Mouse (Mus musculus): ENCODE data around the gene Cdk6.

Gene Cdk6

DNA sequence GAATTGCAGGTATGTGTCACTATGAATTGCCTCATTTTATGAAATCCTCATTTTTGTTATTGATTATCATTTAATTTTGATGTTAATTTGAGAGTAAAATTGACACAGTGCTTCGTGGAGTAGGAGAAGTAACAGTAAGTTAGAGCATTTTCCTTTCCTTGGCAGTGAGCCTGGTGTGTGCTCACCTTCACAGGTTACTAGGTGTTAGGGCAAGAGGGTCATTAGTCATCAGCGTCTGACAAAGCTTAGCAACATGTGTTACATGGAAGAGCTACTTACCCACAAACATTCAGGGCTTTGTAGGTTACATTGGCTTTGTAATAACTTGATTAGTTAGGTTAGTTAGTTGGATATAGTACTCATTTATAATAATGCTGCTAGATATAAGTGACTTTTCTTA is 212.9 kb downstream of the Cdk6 start:
- no peak for DNase-seq (ENCODE audit: low spot score in 2 of 2)

DNA sequence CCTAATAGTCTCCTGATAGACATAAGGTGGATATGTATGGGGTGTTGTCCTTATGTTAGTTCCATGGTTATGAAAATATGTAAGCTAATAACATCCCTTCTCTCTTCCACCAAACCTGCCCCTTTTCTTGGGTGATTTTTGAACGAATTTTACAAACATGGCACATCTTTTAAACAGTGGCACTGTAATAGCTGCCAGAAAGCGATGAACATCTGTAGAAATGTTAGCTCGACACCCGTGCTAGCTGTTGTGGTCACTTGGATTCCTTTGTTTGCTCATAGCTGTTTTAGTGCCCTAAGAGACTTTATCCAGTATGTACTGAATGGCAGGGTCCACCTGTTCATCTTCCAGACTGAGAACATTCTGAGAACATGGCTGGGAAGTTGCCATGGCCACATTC is 230.0 kb downstream of the Cdk6 start, which contains the start of gene 1700109H08Rik:
TSS of gene 1700109H08Rik (plus strand) at position 301 of the 400 bp plus-strand sequence.
- DNase-seq (ENCODE audit: low spot score in 2 of 2), result no peak

DNA sequence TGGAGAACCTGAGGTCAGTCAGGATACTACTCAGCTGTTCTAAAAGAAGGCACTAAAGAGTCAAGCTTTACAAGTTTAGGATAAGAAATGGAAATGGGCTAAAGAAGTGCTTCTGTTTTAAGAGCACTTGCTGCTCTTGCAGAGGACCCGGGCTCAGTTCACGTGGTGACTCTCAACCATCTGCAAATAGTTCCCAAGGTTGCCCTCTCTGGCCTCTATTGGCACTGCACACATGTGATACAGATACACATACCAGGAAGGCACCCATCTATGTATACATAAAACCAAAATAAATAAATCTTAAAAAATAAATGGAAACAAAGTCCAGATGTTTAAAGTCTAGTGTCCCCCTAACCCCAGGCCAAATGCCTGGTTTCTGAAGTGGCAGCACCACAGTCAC is 233.5 kb downstream of the Cdk6 start:
- no peak for DNase-seq (ENCODE audit: low spot score in 2 of 2)

- no peak for DNase-seq (ENCODE audit: low spot score in 2 of 2)
Observed at GRCm38 (mm10) chr5:3577939-3578338, 236.7 kb downstream of the Cdk6 start.

DNA sequence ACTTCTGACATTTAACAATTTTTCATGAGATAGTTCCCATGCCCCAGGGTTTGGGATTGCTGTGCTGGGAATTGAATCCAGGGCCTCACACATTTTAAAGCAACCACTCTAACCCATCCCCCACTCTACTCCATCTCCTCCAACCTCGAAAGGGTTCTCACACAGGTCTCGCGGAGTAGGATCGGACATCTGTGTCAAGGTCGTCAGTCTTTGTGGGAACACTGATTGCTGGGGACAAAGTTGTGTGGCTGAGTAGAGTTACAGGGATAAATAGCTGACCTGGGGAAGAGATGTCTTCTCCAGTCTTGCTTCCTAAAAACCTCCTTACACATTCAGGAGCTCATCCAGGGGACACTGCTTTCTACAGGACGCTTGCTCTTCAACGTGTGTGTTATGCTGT is 237.8 kb downstream of the Cdk6 start:
- no peak for DNase-seq (ENCODE audit: low spot score in 2 of 2)
